Mouse (Mus musculus): ENCODE results near the gene Hist1h4n. TPM values are rescaled to one million over a fixed set of nuclear protein-coding genes. Genes with fewer than 3 reads are reported as not detected.
"Not testable (repeated sequence)": the region's sequence is repeated elsewhere in the genome, so short reads cannot be mapped to it uniquely, and the experiment has no call there.

Hist1h4n gene
- polyA plus RNA-seq, 1 experiment = 12.7 TPM

- Histone ChIP-seq H3K27ac (ENCODE audit: insufficient read depth, low read length) (no peak overlapping the region), H3K4me3 (replicated peaks; ENCODE audit: insufficient read depth, low read depth, low read length) (no peak overlapping the region), H3K27me3 (ENCODE audit: control insufficient read depth, insufficient read depth, low read length) (no peaks in the 10 kb centered on the region), H3K4me1 (ENCODE audit: control insufficient read depth, insufficient read depth, low read length) (no peaks in the 10 kb centered on the region; the same call in 1 of the 2 replicates)
- TF ChIP-seq POLR2A (IDR thresholded peaks at IDR 0.05; ENCODE audit: borderline replicate concordance, insufficient read depth, low read length) = no peak
- TF ChIP-seq CTCF (IDR thresholded peaks at IDR 0.05; ENCODE audit: borderline replicate concordance, insufficient read depth, low read depth, low read length) = no peak
- WGBS = 38% methylated on average over 8 of the region's 8 CpGs
- no peak for DNase-seq
Measured at GRCm38 (mm10) chr13:21847883-21848282, 15.9 kb upstream of the Hist1h4n start.

GRCm38 (mm10) chr13:21846356-21846755 is 14.4 kb upstream of the Hist1h4n start:
- H3K27me3 ChIP-seq (ENCODE audit: control insufficient read depth, insufficient read depth, low read length); H3K27ac ChIP-seq (ENCODE audit: insufficient read depth, low read length); H3K4me3 ChIP-seq (replicated peaks; ENCODE audit: insufficient read depth, low read depth, low read length); H3K4me1 ChIP-seq (ENCODE audit: control insufficient read depth, insufficient read depth, low read length); DNase-seq: not testable (repeated sequence)

DNA sequence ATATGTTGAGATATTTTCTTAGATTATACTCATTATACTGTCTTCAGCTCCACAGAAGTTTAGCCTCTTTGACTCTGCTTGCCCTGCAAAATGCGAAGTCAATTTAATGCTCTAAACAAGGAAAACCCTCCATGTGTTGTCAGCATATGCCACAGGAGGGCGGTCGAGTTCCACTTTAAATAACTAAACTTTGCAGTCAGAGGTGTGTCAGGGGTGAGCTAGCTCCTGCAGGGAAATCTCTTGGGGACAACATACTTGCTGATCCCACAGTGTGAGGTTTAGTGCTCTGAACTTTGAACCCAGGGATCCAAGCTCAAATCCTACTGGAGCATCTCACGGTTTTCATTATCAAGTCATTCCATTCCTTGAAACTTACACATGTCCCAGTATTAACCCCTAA is 8.5 kb upstream of the Hist1h4n start:
- H3K27ac ChIP-seq (ENCODE audit: insufficient read depth, low read length); H3K27me3 ChIP-seq (ENCODE audit: control insufficient read depth, insufficient read depth, low read length); H3K4me3 ChIP-seq (replicated peaks; ENCODE audit: insufficient read depth, low read depth, low read length); H3K4me1 ChIP-seq (ENCODE audit: control insufficient read depth, insufficient read depth, low read length); DNase-seq: not testable (repeated sequence)
- no CpG with 5 or more reads among the region's 4 CpGs for WGBS

DNA sequence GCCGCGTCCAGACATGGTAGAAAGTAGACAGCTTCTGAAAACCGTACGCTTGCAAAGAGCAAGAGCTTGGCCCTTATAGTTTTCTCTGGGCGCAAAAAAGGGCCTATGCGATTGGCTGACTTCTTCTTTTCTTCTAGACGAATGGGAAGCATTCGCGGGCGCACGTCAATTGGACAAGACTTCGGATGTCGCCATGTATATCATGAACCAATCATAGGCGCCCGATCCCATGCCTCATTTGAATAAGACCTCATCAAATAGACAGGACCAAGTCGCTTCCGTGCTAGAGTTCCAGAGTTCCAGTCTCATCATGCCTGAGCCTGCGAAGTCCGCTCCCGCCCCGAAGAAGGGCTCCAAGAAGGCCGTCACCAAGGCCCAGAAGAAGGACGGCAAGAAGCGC is 1.5 kb upstream of the Hist1h4n start, which contains the start of the genes Hist1h2ap and Hist1h2br:
Gene Hist1h2ap, minus strand, starts transcription at position 47 of the 400 bp plus-strand sequence.
Gene Hist1h2br, plus strand, starts transcription at position 283 of the 400 bp plus-strand sequence.
- H3K4me3 ChIP-seq (replicated peaks; ENCODE audit: insufficient read depth, low read depth, low read length); H3K27me3 ChIP-seq (ENCODE audit: control insufficient read depth, insufficient read depth, low read length); H3K4me1 ChIP-seq (ENCODE audit: control insufficient read depth, insufficient read depth, low read length); H3K27ac ChIP-seq (ENCODE audit: insufficient read depth, low read length); DNase-seq: not testable (repeated sequence)
- no CpG with 5 or more reads among the region's 24 CpGs for WGBS

- no peak for TF ChIP-seq CTCF (IDR thresholded peaks at IDR 0.05; ENCODE audit: borderline replicate concordance, insufficient read depth, low read depth, low read length)
- no peak for TF ChIP-seq POLR2A (IDR thresholded peaks at IDR 0.05; ENCODE audit: borderline replicate concordance, insufficient read depth, low read length)
- Histone ChIP-seq H3K4me1 (ENCODE audit: control insufficient read depth, insufficient read depth, low read length) (no peaks in the 10 kb centered on the region), H3K27ac (ENCODE audit: insufficient read depth, low read length) (no peak overlapping the region), H3K4me3 (replicated peaks; ENCODE audit: insufficient read depth, low read depth, low read length) (no peak overlapping the region), H3K27me3 (ENCODE audit: control insufficient read depth, insufficient read depth, low read length) (no peaks in the 10 kb centered on the region)
- DNase-seq = no peak
- 93% methylated on average over 10 of the region's 10 CpGs for WGBS
Measured at GRCm38 (mm10) chr13:21830344-21830743, 1.7 kb downstream of the Hist1h4n start.

DNA sequence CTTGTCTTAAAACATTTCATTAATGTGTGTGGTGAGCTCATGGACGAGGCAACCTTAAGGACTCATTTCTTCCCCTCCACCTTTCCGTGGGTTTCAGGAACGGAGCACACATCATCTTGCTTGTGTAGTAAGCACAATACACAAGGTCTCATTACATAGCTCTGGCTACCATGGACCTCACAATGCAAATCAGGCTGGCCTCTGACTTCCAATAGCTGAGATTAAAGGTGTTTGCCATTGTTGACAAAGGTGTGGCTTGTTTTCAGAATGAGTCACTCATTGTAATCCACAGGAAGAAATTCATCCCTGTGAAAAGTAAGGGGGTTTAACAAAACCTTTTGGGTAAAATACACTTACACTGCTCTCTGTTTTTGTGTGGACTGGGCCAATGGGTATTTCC is 3.5 kb downstream of the Hist1h4n start:
- H3K27ac ChIP-seq (ENCODE audit: insufficient read depth, low read length) = no peak overlapping the region
- H3K27me3 ChIP-seq (ENCODE audit: control insufficient read depth, insufficient read depth, low read length) = no peaks in the 10 kb centered on the region
- H3K4me3 ChIP-seq (replicated peaks; ENCODE audit: insufficient read depth, low read depth, low read length) = no peak overlapping the region
- DNase-seq = no peak
- TF ChIP-seq POLR2A (IDR thresholded peaks at IDR 0.05; ENCODE audit: borderline replicate concordance, insufficient read depth, low read length) (no peak), CTCF (IDR thresholded peaks at IDR 0.05; ENCODE audit: borderline replicate concordance, insufficient read depth, low read depth, low read length) (no peak)
- 91% methylated on average over 3 of the region's 3 CpGs for WGBS
- H3K4me1 ChIP-seq (ENCODE audit: control insufficient read depth, insufficient read depth, low read length) = no peaks in the 10 kb centered on the region

DNA sequence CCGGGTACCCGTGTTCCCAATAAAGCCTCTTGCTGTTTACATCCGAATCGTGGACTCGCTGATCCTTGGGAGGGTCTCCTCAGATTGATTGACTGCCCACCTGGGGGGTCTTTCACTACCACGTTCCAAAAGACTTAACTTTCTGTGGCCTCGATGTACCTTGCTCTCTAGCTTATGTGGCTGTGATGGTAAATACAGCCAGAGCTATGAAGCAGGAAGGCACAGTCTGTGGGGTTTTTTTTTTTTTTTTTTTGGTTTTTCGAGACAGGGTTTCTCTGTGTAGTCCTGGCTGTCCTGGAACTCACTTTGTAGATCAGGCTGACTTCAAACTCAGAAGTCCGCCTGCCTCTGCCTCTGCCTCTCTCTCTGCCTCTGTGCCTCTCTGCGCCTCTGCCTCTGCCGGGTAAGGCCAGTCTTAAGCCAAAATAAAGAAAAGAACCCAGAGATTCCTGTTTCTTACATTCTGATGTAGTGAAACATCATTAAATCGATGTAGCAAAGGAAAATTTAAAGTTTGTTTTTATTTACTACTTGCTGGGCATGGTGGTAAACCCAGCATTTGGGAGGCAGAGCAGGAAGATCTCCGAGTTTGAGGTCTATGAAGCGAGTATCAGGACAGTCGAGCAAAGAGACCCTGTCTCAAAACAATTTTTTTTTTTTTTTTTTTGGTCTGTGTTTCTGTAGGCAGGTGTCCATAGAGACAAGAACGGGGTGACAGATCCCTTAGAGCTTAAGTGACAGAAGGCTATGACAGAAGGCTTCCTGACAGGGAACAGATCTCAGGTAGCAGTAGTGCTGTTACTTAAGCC is 11.7 kb downstream of the Hist1h4n start:
- not testable (repeated sequence) for H3K4me1 ChIP-seq (ENCODE audit: control insufficient read depth, insufficient read depth, low read length); H3K4me3 ChIP-seq (replicated peaks; ENCODE audit: insufficient read depth, low read depth, low read length); H3K27me3 ChIP-seq (ENCODE audit: control insufficient read depth, insufficient read depth, low read length); H3K27ac ChIP-seq (ENCODE audit: insufficient read depth, low read length); DNase-seq
- WGBS = 49% methylated on average over 7 of the region's 16 CpGs

GRCm38 (mm10) chr13:21812092-21812491 is 19.9 kb downstream of the Hist1h4n start:
- H3K4me1 ChIP-seq (ENCODE audit: control insufficient read depth, insufficient read depth, low read length); H3K4me3 ChIP-seq (replicated peaks; ENCODE audit: insufficient read depth, low read depth, low read length): not testable (repeated sequence)
- under 1% methylated on average over 14 of the region's 14 CpGs for WGBS

GRCm38 (mm10) chr13:21811539-21811938 is 20.5 kb downstream of the Hist1h4n start, which contains the start of gene Hist1h4m:
TSS of gene Hist1h4m (plus strand) at chr13:21811746.
- not testable (repeated sequence) for H3K4me3 ChIP-seq (replicated peaks; ENCODE audit: insufficient read depth, low read depth, low read length); H3K27me3 ChIP-seq (ENCODE audit: control insufficient read depth, insufficient read depth, low read length); H3K4me1 ChIP-seq (ENCODE audit: control insufficient read depth, insufficient read depth, low read length); H3K27ac ChIP-seq (ENCODE audit: insufficient read depth, low read length)
- no CpG with 5 or more reads among the region's 24 CpGs for WGBS
- DNase-seq = peak; percentile 60 to 62

More at GRCm38 (mm10) chr13:21812092-21812491, 19.9 kb downstream of the Hist1h4n start:
- H3K27ac ChIP-seq (ENCODE audit: insufficient read depth, low read length); H3K27me3 ChIP-seq (ENCODE audit: control insufficient read depth, insufficient read depth, low read length); DNase-seq: not testable (repeated sequence)

DNA sequence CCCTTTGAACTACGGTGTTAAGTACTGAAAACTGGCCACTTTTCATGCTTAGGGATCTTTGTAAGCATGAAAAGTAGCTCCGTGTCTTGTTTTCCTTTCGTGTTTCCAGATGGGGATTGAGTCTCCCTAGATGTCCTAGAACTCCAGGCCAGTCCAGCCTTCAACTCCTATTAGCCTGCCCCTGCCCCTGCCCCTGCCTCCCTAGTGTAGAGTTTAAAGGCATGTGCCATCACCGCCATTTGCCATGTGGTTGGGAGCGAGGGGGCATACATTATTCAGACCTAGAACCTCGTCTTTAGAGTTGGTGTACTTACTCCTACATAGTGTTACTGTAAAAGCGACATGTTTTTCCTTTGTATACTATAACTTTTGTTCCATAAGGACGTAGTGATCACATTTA is 20.9 kb downstream of the Hist1h4n start:
- not testable (repeated sequence) for DNase-seq; H3K27me3 ChIP-seq (ENCODE audit: control insufficient read depth, insufficient read depth, low read length); H3K27ac ChIP-seq (ENCODE audit: insufficient read depth, low read length); H3K4me3 ChIP-seq (replicated peaks; ENCODE audit: insufficient read depth, low read depth, low read length); H3K4me1 ChIP-seq (ENCODE audit: control insufficient read depth, insufficient read depth, low read length)
- no CpG with 5 or more reads among the region's 8 CpGs for whole genome bisulfite sequencing

- H3K4me3 ChIP-seq (replicated peaks; ENCODE audit: insufficient read depth, low read depth, low read length); H3K4me1 ChIP-seq (ENCODE audit: control insufficient read depth, insufficient read depth, low read length); DNase-seq; H3K27ac ChIP-seq (ENCODE audit: insufficient read depth, low read length); H3K27me3 ChIP-seq (ENCODE audit: control insufficient read depth, insufficient read depth, low read length): not testable (repeated sequence)
- no CpG with 5 or more reads among the region's 23 CpGs for WGBS
Measured at GRCm38 (mm10) chr13:21810073-21810472, 21.9 kb downstream of the Hist1h4n start, which contains the start of the genes Hist1h2bq and Hist1h2ao. TSS of gene Hist1h2bq (minus strand) at chr13:21810197. TSS of gene Hist1h2ao (plus strand) at chr13:21810465.

- H3K27me3 ChIP-seq (ENCODE audit: control insufficient read depth, insufficient read depth, low read length); H3K27ac ChIP-seq (ENCODE audit: insufficient read depth, low read length); H3K4me3 ChIP-seq (replicated peaks; ENCODE audit: insufficient read depth, low read depth, low read length); DNase-seq; H3K4me1 ChIP-seq (ENCODE audit: control insufficient read depth, insufficient read depth, low read length): not testable (repeated sequence)
- no CpG with 5 or more reads among the region's 4 CpGs for WGBS
Measured at GRCm38 (mm10) chr13:21803058-21803457, 28.9 kb downstream of the Hist1h4n start.
